Mouse (Mus musculus) limb, embryonic 14.5 days (tissue): Measurements from ENCODE around the gene Nhsl1. TPM values are rescaled to one million over a fixed set of nuclear protein-coding genes. Genes with fewer than 3 reads are reported as not detected.

Experiments used
- ATAC-seq: fragments of 200-750 bp; cut with Nextera tagmentation; 2 replicates; pipeline ENCODE4 v1.8.0; 2017; ENCODE audit warnings: low read depth, moderate number of reproducible peaks, moderate TSS enrichment; ENCODE audit not compliant: low FRiP score
- DNase-seq: peaks from one replicate; pipeline ENCODE4 v3.0.0-alpha.2; 2015; ENCODE audit warnings: low spot score
- H3K27ac ChIP-seq: fragments of 300-500 bp; sonication (generic); replicated peaks from 2 replicates; pipeline ENCODE4 v1.5.1; 2014; ENCODE audit warnings: low read depth, mild to moderate bottlenecking, low read length, moderate library complexity, mixed read lengths
- H3K27me3 ChIP-seq: fragments of 300-500 bp; sonication (generic); 2 replicates; pipeline ENCODE4 v1.6.1; 2014; ENCODE audit warnings: low read length, mixed read lengths; ENCODE audit not compliant: control insufficient read depth, insufficient read depth
- H3K36me3 ChIP-seq: fragments of 300-500 bp; sonication (generic); 2 replicates; pipeline ENCODE4 v1.6.1; 2014; ENCODE audit warnings: mild to moderate bottlenecking, low read length, moderate library complexity, mixed read lengths; ENCODE audit not compliant: control insufficient read depth, insufficient read depth
- H3K4me1 ChIP-seq: fragments of 300-500 bp; sonication (generic); 2 replicates; pipeline ENCODE4 v1.6.1; 2014; ENCODE audit warnings: antibody characterized with exemption, low read length, mixed read lengths; ENCODE audit not compliant: control insufficient read depth, insufficient read depth
- H3K4me2 ChIP-seq: fragments of 300-500 bp; sonication (generic); replicated peaks from 2 replicates; pipeline ENCODE4 v1.6.1; 2014; ENCODE audit warnings: low read depth, mild to moderate bottlenecking, low read length, moderate library complexity; ENCODE audit not compliant: severe bottlenecking
- H3K4me3 ChIP-seq: fragments of 300-500 bp; sonication (generic); replicated peaks from 2 replicates; pipeline ENCODE4 v1.5.1; 2014; ENCODE audit warnings: low read length
- H3K9ac ChIP-seq: fragments of 300-500 bp; sonication (generic); 2 replicates; pipeline ENCODE4 v1.6.1; 2014; ENCODE audit warnings: mild to moderate bottlenecking, low read depth, low read length, moderate library complexity; ENCODE audit not compliant: severe bottlenecking
- H3K9me3 ChIP-seq: fragments of 300-500 bp; sonication (generic); 2 replicates; pipeline ENCODE4 v1.6.1; 2016; ENCODE audit warnings: low read length; ENCODE audit not compliant: control insufficient read depth
- POLR2A ChIP-seq: fragments of 200-500 bp; IDR thresholded peaks from 2 replicates; pipeline ENCODE4 v1.8.0; 2012; ENCODE audit warnings: inconsistent platforms, mild to moderate bottlenecking, moderate library complexity, borderline replicate concordance; ENCODE audit not compliant: insufficient read depth, insufficient read length; ENCODE audit errors: extremely low read depth
- WGBS: fragments of 180-500 bp; shearing (Covaris S2); extraction: QIAGEN DNeasy Blood & Tissue Kit; methylation state at CpG from one replicate; pipeline ENCODE4 v1.1.7; 2014; 5-methylcytosine and 5-hydroxymethylcytosine counted together
- polyA plus RNA-seq, 2 experiments: library from polyadenylated mRNA; depleted of rRNA in 1 of 2; stranded (reverse) in 1 of 2; unstranded in 1 of 2; fragments of >200 nt; fragmentation: Nextera tagmentation in 1 of 2; extraction: Ambion mirVana in 1 of 2; gene quantifications; 2 replicates each; pipeline versions ENCODE4 v1.2.1 to v1.2.3; 2012 to 2014

Gene Nhsl1
- polyA plus RNA-seq, 2 experiments = 14.5 to 16.6 TPM

DNA sequence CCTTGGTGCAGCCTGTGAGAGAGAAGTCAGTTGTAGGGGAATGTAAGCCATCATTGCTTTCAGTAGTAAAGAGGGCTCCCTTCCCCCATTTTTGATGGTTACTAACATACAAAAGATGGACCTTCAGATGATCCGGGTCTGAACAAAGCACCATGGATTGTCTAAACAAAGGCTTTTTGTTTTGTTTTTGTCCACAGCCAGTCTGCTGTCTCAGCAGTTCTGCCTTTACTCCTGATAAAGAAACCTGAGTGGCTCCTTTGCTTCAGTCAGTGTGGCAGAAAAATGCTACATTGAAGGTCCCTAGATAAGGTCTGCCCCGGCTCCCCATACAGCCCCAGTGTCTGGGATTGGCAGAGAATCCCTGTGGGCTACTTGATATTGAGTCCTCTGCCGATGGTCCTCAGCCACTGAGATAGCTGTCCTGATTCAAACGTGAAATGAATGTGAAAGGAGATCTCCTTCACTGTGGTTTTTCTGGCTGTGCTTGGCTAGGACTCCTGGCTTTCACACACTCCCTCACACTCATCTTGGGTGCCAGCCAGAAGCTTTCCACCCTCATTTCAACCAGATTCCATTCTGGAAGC is 163.9 kb downstream of the Nhsl1 start:
- H3K27me3 ChIP-seq = no peaks in the 10 kb centered on the region
- no peak overlapping the region for H3K4me3 ChIP-seq
- H3K4me1 ChIP-seq = peaks cover 11% of the 10 kb centered on the region
- ATAC-seq (peak; percentile 26; the same call in 1 of the 2 replicates), DNase-seq (peak; percentile 61)
- WGBS = 39% methylated on average over 4 of the region's 4 CpGs
- no peak overlapping the region; the same call in 1 of the 2 replicates for H3K4me2 ChIP-seq
- no peaks in the 10 kb centered on the region for H3K9me3 ChIP-seq
- no peak for TF ChIP-seq POLR2A
- no peaks in the 10 kb centered on the region for H3K36me3 ChIP-seq
- H3K27ac ChIP-seq = peak overlapping the region; percentile 72
- no peak overlapping the region for H3K9ac ChIP-seq

DNA sequence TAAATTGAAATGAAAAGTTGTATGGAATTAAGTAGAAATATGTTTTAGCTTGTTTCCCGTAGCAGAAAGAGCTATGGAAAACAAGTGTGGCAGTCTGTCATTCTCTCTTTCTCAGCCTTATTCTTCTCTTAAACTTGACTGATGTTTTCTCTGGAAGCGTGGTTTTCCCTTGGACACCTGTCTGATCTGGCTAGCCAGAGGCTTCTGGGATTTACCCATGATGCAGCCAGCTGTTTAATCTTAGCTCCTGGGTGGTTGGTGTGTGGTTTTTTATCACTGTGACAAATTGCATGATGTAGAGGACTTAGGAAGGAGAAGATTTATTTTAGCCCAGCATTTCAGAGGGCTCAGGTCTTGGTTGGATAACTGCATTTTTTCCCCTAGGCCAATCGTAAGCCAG is 164.9 kb downstream of the Nhsl1 start:
- no peak for TF ChIP-seq POLR2A
- H3K9me3 ChIP-seq = no peaks in the 10 kb centered on the region
- no peaks in the 10 kb centered on the region for H3K36me3 ChIP-seq
- DNase-seq (no peak), ATAC-seq (no peak)
- no peaks in the 10 kb centered on the region for H3K27me3 ChIP-seq
- no peak overlapping the region for H3K4me2 ChIP-seq
- no peak overlapping the region for H3K27ac ChIP-seq
- H3K9ac ChIP-seq = no peak overlapping the region
- peaks cover 16% of the 10 kb centered on the region for H3K4me1 ChIP-seq
- WGBS = 72% methylated on average over 3 of the region's 3 CpGs
- no peak overlapping the region for H3K4me3 ChIP-seq

DNA sequence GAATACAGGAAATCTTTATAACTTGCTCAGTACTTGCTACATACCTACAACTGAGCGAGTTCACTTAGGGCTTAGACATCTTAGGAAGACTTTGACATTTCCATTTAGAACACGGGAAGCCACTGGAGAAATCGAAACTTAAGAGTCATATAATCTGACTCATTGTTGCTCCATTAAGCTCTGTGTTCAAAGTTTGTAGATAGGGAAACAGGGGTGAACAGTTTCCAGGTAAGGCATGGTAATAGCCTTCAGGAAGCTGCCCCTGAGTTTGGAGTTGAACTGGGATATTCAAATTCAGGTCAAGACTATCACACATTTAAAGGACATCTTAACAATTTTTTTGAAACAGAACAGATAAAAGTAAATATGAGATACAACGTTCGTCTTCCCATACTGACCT is 165.9 kb downstream of the Nhsl1 start:
- H3K9me3 ChIP-seq = no peaks in the 10 kb centered on the region
- H3K36me3 ChIP-seq = no peaks in the 10 kb centered on the region
- WGBS = 93% methylated on average over 5 of the region's 5 CpGs
- H3K4me2 ChIP-seq = no peak overlapping the region
- H3K4me3 ChIP-seq = no peak overlapping the region
- TF ChIP-seq POLR2A = no peak
- no peak overlapping the region for H3K9ac ChIP-seq
- peaks cover 16% of the 10 kb centered on the region for H3K4me1 ChIP-seq
- DNase-seq (no peak), ATAC-seq (no peak)
- no peaks in the 10 kb centered on the region for H3K27me3 ChIP-seq
- no peak overlapping the region for H3K27ac ChIP-seq

GRCm38 (mm10) chr10:18488239-18488803 is 169.5 kb downstream of the Nhsl1 start:
- H3K4me2 ChIP-seq = no peak overlapping the region
- H3K4me1 ChIP-seq = peaks cover 8% of the 10 kb centered on the region
- DNase-seq (no peak), ATAC-seq (no peak)
- no peak for TF ChIP-seq POLR2A
- no peaks in the 10 kb centered on the region for H3K27me3 ChIP-seq
- no peak overlapping the region for H3K27ac ChIP-seq
- 38% methylated on average over 7 of the region's 7 CpGs for WGBS
- no peaks in the 10 kb centered on the region for H3K36me3 ChIP-seq
- H3K9ac ChIP-seq = no peak overlapping the region
- no peak overlapping the region for H3K4me3 ChIP-seq
- no peaks in the 10 kb centered on the region for H3K9me3 ChIP-seq

DNA sequence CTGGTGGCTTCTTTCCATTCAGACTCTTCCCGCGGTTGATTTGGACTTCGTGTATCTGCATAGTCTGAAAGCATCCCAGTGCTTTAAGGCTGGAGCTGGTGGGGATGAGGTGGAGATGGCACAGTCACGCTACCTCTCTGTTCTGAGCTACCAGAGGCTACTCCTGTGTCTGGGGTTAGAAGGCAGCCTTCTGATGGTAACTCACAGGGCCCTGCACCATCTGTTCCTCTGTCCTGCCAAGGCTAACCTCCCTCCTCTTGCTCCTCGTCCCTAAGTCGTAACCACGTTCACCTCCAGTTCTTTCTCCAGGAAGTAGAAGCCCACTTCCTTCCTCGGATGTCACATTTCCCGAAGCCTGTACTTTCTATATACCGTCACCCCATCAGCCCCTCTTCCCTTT is 171.2 kb downstream of the Nhsl1 start:
- Histone ChIP-seq H3K27ac (no peak overlapping the region), H3K4me1 (peaks cover 5% of the 10 kb centered on the region; the same call in 1 of the 2 replicates), H3K4me3 (no peak overlapping the region), H3K9me3 (no peaks in the 10 kb centered on the region), H3K36me3 (no peaks in the 10 kb centered on the region), H3K9ac (no peak overlapping the region), H3K4me2 (no peak overlapping the region), H3K27me3 (no peaks in the 10 kb centered on the region)
- TF ChIP-seq POLR2A = no peak
- no peak for DNase-seq
- ATAC-seq = no peak
- WGBS = 87% methylated on average over 10 of the region's 10 CpGs
